Mouse (Mus musculus) cortical plate, adult 2 months (tissue): ENCODE measurements around the gene Cdk14.
"Not testable (repeated sequence)": the region's sequence is repeated elsewhere in the genome, so short reads cannot be mapped to it uniquely, and the experiment has no call there.

Experiments used
- CTCF ChIP-seq: fragments of 200-500 bp; IDR thresholded peaks from 2 replicates; pipeline ENCODE4 v1.5.1; 2011; ENCODE audit warnings: mild to moderate bottlenecking, control low read depth, low read length; ENCODE audit not compliant: insufficient read depth; ENCODE audit errors: extremely low read depth
- POLR2A ChIP-seq: fragments of 200-500 bp; IDR thresholded peaks from 2 replicates; pipeline ENCODE4 v1.6.1; 2011; ENCODE audit warnings: mild to moderate bottlenecking, low read length, control low read depth; ENCODE audit not compliant: insufficient read depth; ENCODE audit errors: extremely low read depth

GRCm38 (mm10) chr5:5329018-5329417 lies 91.1 kb downstream of the Cdk14 start:
- not testable (repeated sequence) for TF ChIP-seq POLR2A, CTCF
